Mouse (Mus musculus): ENCODE measurements around the gene Ptpre. TPM values are rescaled to one million over a fixed set of nuclear protein-coding genes. Genes with fewer than 3 reads are reported as not detected.
A peak's percentile ranks its signal among the peaks of the same experiment; 100 is the strongest.

The Ptpre gene
- polyA plus RNA-seq, 1 experiment from 2014 or later = 3.4 TPM

GRCm38 (mm10) chr7:135641698-135642507 lies 104.6 kb downstream of the Ptpre start:
- WGBS = 24% methylated on average over 14 of the region's 14 CpGs
- ATAC-seq (replicated peaks) = peak; percentile 82
- no peaks in the 10 kb centered on the region for H3K36me3 ChIP-seq
- peak overlapping the region; percentile 22; the same call in 1 of the 2 replicates for H3K4me2 ChIP-seq (replicated peaks)
- peaks cover 23% of the 10 kb centered on the region for H3K4me1 ChIP-seq
- no peaks in the 10 kb centered on the region for H3K9me3 ChIP-seq
- H3K27ac ChIP-seq (replicated peaks) = peak overlapping the region; percentile 79
- H3K27me3 ChIP-seq = no peaks in the 10 kb centered on the region
- H3K4me3 ChIP-seq = no peak overlapping the region
- H3K9ac ChIP-seq (replicated peaks) = no peak overlapping the region

- Histone ChIP-seq H3K4me3 (no peak overlapping the region), H3K9ac (replicated peaks) (no peak overlapping the region), H3K9me3 (no peaks in the 10 kb centered on the region), H3K27ac (replicated peaks) (no peak overlapping the region), H3K4me1 (peaks cover 14% of the 10 kb centered on the region), H3K27me3 (no peaks in the 10 kb centered on the region), H3K36me3 (no peaks in the 10 kb centered on the region), H3K4me2 (replicated peaks) (no peak overlapping the region)
- no peak for ATAC-seq (replicated peaks)
- WGBS = 93% methylated on average over 1 of the region's 1 CpGs
These were observed 107.2 kb downstream of the Ptpre start for GRCm38 (mm10) chr7:135644452-135644851.

- Histone ChIP-seq H3K9ac (replicated peaks) (no peak overlapping the region), H3K4me3 (no peak overlapping the region), H3K9me3 (no peaks in the 10 kb centered on the region), H3K4me2 (replicated peaks) (no peak overlapping the region), H3K27ac (replicated peaks) (no peak overlapping the region), H3K4me1 (peaks cover 4% of the 10 kb centered on the region), H3K36me3 (no peaks in the 10 kb centered on the region), H3K27me3 (no peaks in the 10 kb centered on the region)
- WGBS = 78% methylated on average over 6 of the region's 6 CpGs
- ATAC-seq (replicated peaks) = no peak
These were observed 109.7 kb downstream of the Ptpre start for GRCm38 (mm10) chr7:135646976-135647375.

- WGBS = 91% methylated on average over 8 of the region's 8 CpGs
- no peaks in the 10 kb centered on the region for H3K27me3 ChIP-seq
- H3K9ac ChIP-seq (replicated peaks) = no peak overlapping the region
- H3K4me1 ChIP-seq = no peaks in the 10 kb centered on the region
- H3K4me3 ChIP-seq = no peak overlapping the region
- H3K36me3 ChIP-seq = no peaks in the 10 kb centered on the region
- no peak for ATAC-seq (replicated peaks)
- no peak overlapping the region for H3K27ac ChIP-seq (replicated peaks)
- H3K9me3 ChIP-seq = no peaks in the 10 kb centered on the region
- H3K4me2 ChIP-seq (replicated peaks) = no peak overlapping the region
These were observed 111.5 kb downstream of the Ptpre start for GRCm38 (mm10) chr7:135648821-135649220.

GRCm38 (mm10) chr7:135649306-135649705 lies 112.0 kb downstream of the Ptpre start:
- Histone ChIP-seq H3K27me3 (no peaks in the 10 kb centered on the region), H3K4me3 (no peak overlapping the region), H3K4me1 (no peaks in the 10 kb centered on the region), H3K27ac (replicated peaks) (no peak overlapping the region), H3K36me3 (no peaks in the 10 kb centered on the region), H3K4me2 (replicated peaks) (no peak overlapping the region), H3K9me3 (no peaks in the 10 kb centered on the region), H3K9ac (replicated peaks) (no peak overlapping the region)
- 97% methylated on average over 1 of the region's 1 CpGs for WGBS
- ATAC-seq (replicated peaks) = no peak

GRCm38 (mm10) chr7:135650061-135650460 lies 112.8 kb downstream of the Ptpre start:
- no peak for ATAC-seq (replicated peaks)

GRCm38 (mm10) chr7:135651831-135652511 lies 114.7 kb downstream of the Ptpre start:
- 67% methylated on average over 18 of the region's 18 CpGs for WGBS
- no peak overlapping the region for H3K27ac ChIP-seq (replicated peaks)

More at GRCm38 (mm10) chr7:135650061-135650460, 112.8 kb downstream of the Ptpre start:
- Histone ChIP-seq H3K4me2 (replicated peaks) (no peak overlapping the region), H3K36me3 (no peaks in the 10 kb centered on the region), H3K9me3 (no peaks in the 10 kb centered on the region), H3K27me3 (no peaks in the 10 kb centered on the region), H3K27ac (replicated peaks) (no peak overlapping the region), H3K9ac (replicated peaks) (no peak overlapping the region), H3K4me3 (no peak overlapping the region), H3K4me1 (no peaks in the 10 kb centered on the region)
- 88% methylated on average over 5 of the region's 5 CpGs for WGBS

GRCm38 (mm10) chr7:135652781-135653180 lies 115.5 kb downstream of the Ptpre start:
- H3K36me3 ChIP-seq = no peaks in the 10 kb centered on the region
- no peak overlapping the region for H3K4me3 ChIP-seq
- H3K4me1 ChIP-seq = no peaks in the 10 kb centered on the region
- H3K4me2 ChIP-seq (replicated peaks) = no peak overlapping the region
- no peaks in the 10 kb centered on the region for H3K9me3 ChIP-seq
- 77% methylated on average over 11 of the region's 11 CpGs for WGBS
- no peaks in the 10 kb centered on the region for H3K27me3 ChIP-seq
- ATAC-seq (replicated peaks) = no peak
- no peak overlapping the region for H3K9ac ChIP-seq (replicated peaks)
- no peak overlapping the region for H3K27ac ChIP-seq (replicated peaks)

More at GRCm38 (mm10) chr7:135651831-135652511, 114.7 kb downstream of the Ptpre start:
- Histone ChIP-seq H3K27me3 (no peaks in the 10 kb centered on the region), H3K9ac (replicated peaks) (no peak overlapping the region), H3K4me2 (replicated peaks) (no peak overlapping the region), H3K36me3 (no peaks in the 10 kb centered on the region), H3K4me3 (no peak overlapping the region), H3K9me3 (no peaks in the 10 kb centered on the region), H3K4me1 (no peaks in the 10 kb centered on the region)
- ATAC-seq (replicated peaks) = no peak

- Histone ChIP-seq H3K27me3 (no peaks in the 10 kb centered on the region), H3K4me2 (replicated peaks) (no peak overlapping the region), H3K36me3 (no peaks in the 10 kb centered on the region), H3K9ac (replicated peaks) (no peak overlapping the region), H3K4me3 (no peak overlapping the region), H3K27ac (replicated peaks) (no peak overlapping the region), H3K9me3 (no peaks in the 10 kb centered on the region), H3K4me1 (no peaks in the 10 kb centered on the region)
- WGBS = 86% methylated on average over 7 of the region's 7 CpGs
- no peak for ATAC-seq (replicated peaks)
These were observed 116.3 kb downstream of the Ptpre start for GRCm38 (mm10) chr7:135653601-135654000.

- Histone ChIP-seq H3K4me1 (no peaks in the 10 kb centered on the region), H3K9ac (replicated peaks) (no peak overlapping the region), H3K4me3 (no peak overlapping the region), H3K4me2 (replicated peaks) (no peak overlapping the region), H3K9me3 (no peaks in the 10 kb centered on the region), H3K27me3 (no peaks in the 10 kb centered on the region), H3K36me3 (no peaks in the 10 kb centered on the region), H3K27ac (replicated peaks) (no peak overlapping the region)
- ATAC-seq (replicated peaks) = no peak
- 92% methylated on average over 6 of the region's 6 CpGs for WGBS
These were observed 117.0 kb downstream of the Ptpre start for GRCm38 (mm10) chr7:135654288-135654687.

GRCm38 (mm10) chr7:135655113-135655512 lies 117.8 kb downstream of the Ptpre start:
- no peaks in the 10 kb centered on the region for H3K4me1 ChIP-seq
- no peak overlapping the region for H3K27ac ChIP-seq (replicated peaks)
- H3K9me3 ChIP-seq = no peaks in the 10 kb centered on the region
- H3K4me3 ChIP-seq = no peak overlapping the region
- H3K9ac ChIP-seq (replicated peaks) = no peak overlapping the region
- H3K27me3 ChIP-seq = no peaks in the 10 kb centered on the region
- no peaks in the 10 kb centered on the region for H3K36me3 ChIP-seq
- WGBS = 87% methylated on average over 4 of the region's 4 CpGs
- H3K4me2 ChIP-seq (replicated peaks) = no peak overlapping the region
- no peak for ATAC-seq (replicated peaks)

GRCm38 (mm10) chr7:135658150-135658549 lies 120.9 kb downstream of the Ptpre start:
- Histone ChIP-seq H3K4me2 (replicated peaks) (no peak overlapping the region), H3K27ac (replicated peaks) (no peak overlapping the region), H3K9ac (replicated peaks) (no peak overlapping the region), H3K36me3 (no peaks in the 10 kb centered on the region), H3K27me3 (no peaks in the 10 kb centered on the region), H3K4me1 (no peaks in the 10 kb centered on the region), H3K9me3 (no peaks in the 10 kb centered on the region), H3K4me3 (no peak overlapping the region)
- ATAC-seq (replicated peaks) = no peak
- WGBS = 94% methylated on average over 7 of the region's 7 CpGs
